In genomic region chr16:92632115-92632763, GRCm38 (mm10) we compare ENCODE assay signal across 10 mouse cellular contexts.
DNase-seq lines count a peak whose midpoint lies in the region; ATAC-seq and TF ChIP-seq lines count a peak whose summit lies in the region.
"Had no signal": no experiment of that assay in that cellular context is flagged by ENCODE, and none has a peak within 500 bp of the region (broad histone marks: within the 10 kb centered on the region; RNA-seq: fewer than 3 reads in every experiment).

No protein-coding gene starts in this region.

- DNase-seq in forebrain, postnatal 0 days = no peak
- no peak for DNase-seq in forebrain, embryonic 10.5 days (ENCODE audit: extremely low spot score, low spot score)
- DNase-seq in neural tube, embryonic 10.5 days (ENCODE audit: extremely low spot score, low spot score) = no peak
- DNase-seq in cerebellum, postnatal 10 days = no peak
- DNase-seq in urinary bladder, postnatal 4 days (ENCODE audit: low spot score in 2 of 2) = no peak
- DNase-seq in cerebellum, postnatal 14 days = no peak

- H3K4me1 ChIP-seq in forebrain, postnatal 0 days (ENCODE audit: insufficient read depth) = no peaks in the 10 kb centered on the region
- H3K4me1 ChIP-seq in forebrain, embryonic 10.5 days = peaks cover 39% of the 10 kb centered on the region
- H3K4me1 ChIP-seq in neural tube, embryonic 15.5 days = peaks cover 7% of the 10 kb centered on the region; the same call in 1 of the 2 replicates
- H3K4me1 ChIP-seq in liver, embryonic 15.5 days (replicated peaks) = no peaks in the 10 kb centered on the region

- 26% methylated on average over 11 of the region's 11 CpGs for WGBS in forebrain, postnatal 0 days
- WGBS in forebrain, embryonic 10.5 days = 22% methylated on average over 11 of the region's 11 CpGs
- 23% methylated on average over 11 of the region's 11 CpGs for WGBS in neural tube, embryonic 15.5 days
- 49% methylated on average over 11 of the region's 11 CpGs for WGBS in liver, embryonic 15.5 days (ENCODE audit: insufficient replicate concordance)

- TF ChIP-seq CTCF in forebrain, postnatal 0 days (IDR thresholded peaks at IDR 0.05; ENCODE audit: low read depth) = no peak

- H3K9ac ChIP-seq in forebrain, postnatal 0 days = no peak overlapping the region
- H3K9ac ChIP-seq in neural tube, embryonic 15.5 days (replicated peaks) = no peak overlapping the region
- H3K9ac ChIP-seq in liver, embryonic 15.5 days = no peak overlapping the region
- H3K9ac ChIP-seq: forebrain, embryonic 15.5 days had no signal

- ATAC-seq in forebrain, postnatal 0 days = peak; percentile 48; the same call in 1 of the 2 replicates
- ATAC-seq in neural tube, embryonic 15.5 days (ENCODE audit: low FRiP score) = peak; percentile 24; the same call in 1 of the 2 replicates
- ATAC-seq in liver, embryonic 15.5 days (ENCODE audit: insufficient read depth) = no peak
- ATAC-seq: forebrain, embryonic 15.5 days had no signal

- no peaks in the 10 kb centered on the region for H3K36me3 ChIP-seq in forebrain, postnatal 0 days (ENCODE audit: insufficient read depth)
- no peaks in the 10 kb centered on the region for H3K36me3 ChIP-seq in forebrain, embryonic 10.5 days (replicated peaks)
- no peaks in the 10 kb centered on the region for H3K36me3 ChIP-seq in neural tube, embryonic 15.5 days
- peaks cover 7% of the 10 kb centered on the region for H3K36me3 ChIP-seq in liver, embryonic 15.5 days (replicated peaks)
- H3K36me3 ChIP-seq: forebrain, embryonic 15.5 days had no signal

- H3K4me3 ChIP-seq in forebrain, postnatal 0 days (ENCODE audit: low read depth, low read length) = no peak overlapping the region
- H3K4me3 ChIP-seq in forebrain, embryonic 10.5 days = no peak overlapping the region
- H3K4me3 ChIP-seq in neural tube, embryonic 15.5 days (replicated peaks) = no peak overlapping the region
- H3K4me3 ChIP-seq in liver, embryonic 15.5 days (replicated peaks) = no peak overlapping the region
- H3K4me3 ChIP-seq: forebrain, embryonic 15.5 days; layer of hippocampus, adult 2 months had no signal

- no peak overlapping the region for H3K27ac ChIP-seq in forebrain, postnatal 0 days (ENCODE audit: low read depth, low read length)
- H3K27ac ChIP-seq in forebrain, embryonic 10.5 days = no peak overlapping the region; the same call in 1 of the 2 replicates
- no peak overlapping the region for H3K27ac ChIP-seq in neural tube, embryonic 15.5 days (replicated peaks)
- no peak overlapping the region for H3K27ac ChIP-seq in liver, embryonic 15.5 days (replicated peaks)
- H3K27ac ChIP-seq: forebrain, embryonic 15.5 days; layer of hippocampus, adult 2 months had no signal

- H3K27me3 ChIP-seq in forebrain, postnatal 0 days (ENCODE audit: insufficient read depth, low read length) = no peaks in the 10 kb centered on the region
- peaks cover 42% of the 10 kb centered on the region for H3K27me3 ChIP-seq in forebrain, embryonic 10.5 days (ENCODE audit: poor library complexity, severe bottlenecking)
- no peaks in the 10 kb centered on the region for H3K27me3 ChIP-seq in neural tube, embryonic 15.5 days (replicated peaks)
- no peaks in the 10 kb centered on the region for H3K27me3 ChIP-seq in liver, embryonic 15.5 days
- H3K27me3 ChIP-seq: forebrain, embryonic 15.5 days had no signal

- no peaks in the 10 kb centered on the region for H3K9me3 ChIP-seq in forebrain, postnatal 0 days (ENCODE audit: low read length)
- no peaks in the 10 kb centered on the region for H3K9me3 ChIP-seq in forebrain, embryonic 10.5 days
- H3K9me3 ChIP-seq in neural tube, embryonic 15.5 days (replicated peaks) = no peaks in the 10 kb centered on the region
- no peaks in the 10 kb centered on the region for H3K9me3 ChIP-seq in liver, embryonic 15.5 days (replicated peaks)
- H3K9me3 ChIP-seq: forebrain, embryonic 15.5 days had no signal

- no peak overlapping the region for H3K4me2 ChIP-seq in forebrain, postnatal 0 days (ENCODE audit: low read depth)
- H3K4me2 ChIP-seq in neural tube, embryonic 15.5 days = no peak overlapping the region
- H3K4me2 ChIP-seq in liver, embryonic 15.5 days = 0 out of 2 replicates have a peak overlapping the region, but pooled peaks have one; percentile 10
- H3K4me2 ChIP-seq: forebrain, embryonic 15.5 days had no signal
